Mouse (Mus musculus) urinary bladder, postnatal 4 days (tissue): ENCODE results near the gene Pomgnt2.
A peak's percentile ranks its signal among the peaks of the same experiment; 100 is the strongest.

Source experiments
- DNase-seq, 2 experiments: peaks; one replicate each; pipeline ENCODE4 v3.0.0; 2021 to 2022; ENCODE audit warnings: low spot score in 2 of 2

Gene Pomgnt2

DNA sequence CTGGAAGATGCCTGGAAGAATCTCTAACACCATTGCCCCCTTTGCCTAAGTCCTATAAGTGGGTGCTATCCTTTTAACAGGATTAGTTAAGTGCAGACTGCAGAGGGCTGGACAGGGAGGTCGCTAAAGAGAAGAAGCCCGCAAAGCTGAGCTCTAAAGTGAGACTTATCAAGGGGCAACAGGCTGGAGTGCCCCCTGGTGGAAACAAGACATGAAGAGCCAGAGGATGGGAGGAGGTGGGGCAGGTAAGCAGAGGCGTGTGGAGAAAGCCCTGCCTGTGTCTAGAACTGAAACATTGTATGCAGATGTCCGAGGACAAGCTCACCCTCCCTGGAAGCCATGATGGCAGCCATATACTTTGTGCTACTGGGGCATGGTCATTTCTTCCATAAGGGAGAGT lies 16.7 kb upstream of the Pomgnt2 start:
- no peak for DNase-seq

DNA sequence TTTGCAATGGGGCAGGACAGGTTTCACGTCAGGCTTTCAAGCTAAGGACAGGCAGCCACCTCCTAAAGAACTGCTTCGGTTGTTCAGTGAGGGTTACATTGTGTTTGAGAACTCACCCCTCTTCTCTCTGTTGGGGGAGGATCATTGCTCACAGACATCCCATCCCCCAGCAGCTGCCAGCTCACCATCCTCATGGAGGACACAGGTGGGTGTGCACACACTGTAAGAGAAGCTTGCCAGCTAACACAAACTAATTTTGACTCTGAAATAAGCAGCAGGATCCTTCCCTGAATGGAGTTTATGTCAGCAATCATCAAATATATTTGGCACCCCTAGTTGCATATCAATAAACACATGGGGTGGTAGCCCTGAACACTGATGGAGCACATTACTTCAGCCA lies 15.9 kb upstream of the Pomgnt2 start:
- DNase-seq, result no peak

DNA sequence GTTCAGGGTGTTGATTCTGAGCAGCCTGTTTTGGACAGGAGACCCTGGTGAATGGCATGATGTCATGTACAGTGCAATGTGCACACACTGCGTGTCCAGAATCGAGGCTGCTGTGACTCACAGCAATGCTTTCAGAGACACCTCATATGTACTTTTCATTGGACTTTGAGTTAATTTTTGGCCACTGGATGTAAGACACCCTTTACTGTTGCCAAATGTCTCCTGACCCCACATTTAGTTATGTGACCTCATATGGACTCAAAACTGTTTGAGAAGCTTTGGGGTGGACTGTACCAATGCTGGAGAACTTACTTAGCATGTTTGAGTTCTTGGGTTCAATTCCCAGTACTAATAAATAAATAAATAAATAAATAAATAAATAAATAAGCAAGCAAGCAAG lies 13.8 kb upstream of the Pomgnt2 start:
- DNase-seq, result no peak

DNA sequence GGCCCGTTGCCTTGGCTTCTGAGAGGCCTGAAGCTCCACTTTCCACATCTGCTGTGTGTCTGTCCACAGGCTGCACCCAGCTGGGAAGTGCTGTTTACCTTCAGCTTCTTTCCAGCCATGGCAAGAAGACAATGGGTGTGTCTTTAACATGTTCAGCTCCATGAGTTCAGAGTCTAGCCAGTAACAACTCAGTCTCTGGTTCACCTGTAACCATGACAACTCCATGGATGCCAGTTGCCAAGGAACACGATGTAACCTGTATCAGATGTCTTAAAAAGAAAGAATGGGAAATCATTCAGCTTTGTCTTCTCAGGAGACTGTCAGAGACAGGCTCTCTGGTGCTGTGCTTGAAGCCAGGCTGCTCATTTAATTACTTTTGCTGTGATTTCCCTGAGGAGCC lies 12.0 kb upstream of the Pomgnt2 start:
- DNase-seq, result no peak

DNA sequence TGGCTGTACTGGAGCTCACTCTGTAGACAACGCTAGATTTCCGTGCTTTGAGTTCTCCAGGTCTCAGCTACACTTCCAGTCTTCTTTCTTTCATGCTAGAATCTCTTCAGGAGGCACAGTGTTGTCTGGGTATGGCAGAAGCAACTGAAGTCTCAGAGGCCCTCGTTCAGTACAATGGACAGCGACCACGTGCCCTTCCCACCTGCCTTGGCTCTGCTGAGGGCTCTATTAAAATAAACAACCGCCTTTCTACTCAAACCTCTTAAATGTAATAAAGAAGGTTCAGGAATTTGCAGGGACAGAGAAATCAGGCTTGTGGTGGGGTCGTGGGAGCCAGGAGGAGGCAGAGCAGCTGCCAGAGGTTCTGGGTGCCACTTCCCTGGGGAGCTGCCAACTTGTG lies 9.7 kb upstream of the Pomgnt2 start:
- no peak for DNase-seq

DNA sequence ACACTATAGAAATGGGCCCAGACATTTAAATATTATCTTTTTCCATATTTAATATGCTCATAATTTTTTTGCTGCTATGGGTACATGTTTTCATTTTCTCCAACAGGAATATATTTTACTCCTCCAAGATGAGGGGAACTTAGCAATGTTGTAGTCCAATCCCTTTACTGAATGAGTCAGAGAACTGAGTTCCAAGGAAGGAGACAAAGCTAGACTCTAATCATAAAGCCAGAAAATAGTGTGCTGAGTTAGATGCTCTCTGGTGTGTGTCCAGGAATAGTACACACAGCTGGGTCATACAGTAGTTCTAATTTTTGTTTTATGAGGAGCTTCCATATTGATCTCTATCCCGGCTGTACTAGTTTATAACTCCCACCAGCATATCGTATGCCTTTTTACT lies 9.3 kb upstream of the Pomgnt2 start:
- no peak for DNase-seq

DNA sequence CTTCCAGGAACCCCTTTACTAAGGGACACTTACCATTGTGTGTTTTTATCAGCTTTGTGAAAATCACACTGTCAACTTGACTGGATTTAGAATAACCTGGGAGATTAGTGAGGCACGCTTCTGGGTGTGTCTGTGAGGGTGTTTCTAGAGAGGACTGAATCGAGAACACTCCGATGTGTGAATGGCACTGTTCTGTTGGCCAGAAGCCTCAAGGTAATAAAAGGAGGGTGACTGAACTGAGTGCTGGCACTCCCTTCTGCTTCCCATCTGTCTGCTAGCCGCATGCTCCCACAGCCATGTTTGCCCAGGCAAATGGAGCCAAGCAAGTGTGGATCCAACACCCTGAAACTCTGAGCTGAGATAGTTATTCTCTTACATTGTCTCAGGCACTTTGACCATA lies 1.1 kb upstream of the Pomgnt2 start:
- DNase-seq, result no peak

DNA sequence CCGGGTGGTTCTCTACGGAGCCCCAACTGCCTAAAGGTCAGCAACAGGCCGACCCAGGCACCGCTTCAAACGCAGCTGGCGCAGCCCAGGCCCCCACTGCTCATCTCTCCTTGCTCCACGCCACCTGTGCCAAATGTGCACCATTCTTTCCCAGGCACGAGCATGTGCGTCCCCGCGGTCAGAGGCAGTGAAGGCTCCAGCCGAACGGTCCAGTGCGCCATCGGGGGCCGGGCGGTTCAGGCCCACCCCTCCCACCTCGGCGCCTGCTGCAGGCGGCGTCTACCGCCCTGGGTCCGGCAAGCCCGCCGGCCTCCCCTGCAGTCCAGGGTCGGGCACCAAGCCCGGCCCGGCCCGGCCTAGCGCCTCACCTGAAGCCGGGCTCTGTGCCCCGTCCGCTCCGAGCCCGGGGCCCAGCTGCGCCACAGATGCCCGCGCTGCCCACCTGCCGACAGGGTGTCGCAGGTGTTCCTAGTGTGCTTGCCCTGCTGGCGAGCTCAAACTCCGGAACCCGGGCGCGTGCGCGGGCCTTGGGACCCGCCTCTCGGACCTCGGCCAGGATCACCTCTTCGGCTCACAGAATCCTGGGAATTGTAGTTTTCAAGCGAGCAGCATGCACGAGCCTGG lies 1.3 kb downstream of the Pomgnt2 start:
- DNase-seq, result peak; percentile 68 to 85

DNA sequence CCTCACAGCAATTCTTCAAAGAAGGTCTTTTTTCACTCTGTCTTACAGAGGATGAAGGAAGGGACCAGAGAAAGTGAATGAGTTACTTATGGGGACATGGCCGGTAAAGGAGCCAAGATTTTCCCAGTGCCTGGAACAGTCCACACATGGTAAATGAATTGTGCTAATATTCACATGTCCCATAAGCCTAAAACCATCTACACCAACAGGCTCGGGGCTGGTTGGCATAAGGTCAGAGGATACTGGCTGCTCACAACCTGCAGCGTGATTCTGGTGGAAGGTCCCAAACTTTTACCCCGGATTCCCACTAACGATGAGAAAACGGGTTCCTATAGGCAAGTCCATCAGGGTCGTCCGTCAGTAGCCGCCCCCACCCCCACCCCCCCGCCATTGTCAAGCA lies 1.8 kb downstream of the Pomgnt2 start:
- DNase-seq, result no peak

DNA sequence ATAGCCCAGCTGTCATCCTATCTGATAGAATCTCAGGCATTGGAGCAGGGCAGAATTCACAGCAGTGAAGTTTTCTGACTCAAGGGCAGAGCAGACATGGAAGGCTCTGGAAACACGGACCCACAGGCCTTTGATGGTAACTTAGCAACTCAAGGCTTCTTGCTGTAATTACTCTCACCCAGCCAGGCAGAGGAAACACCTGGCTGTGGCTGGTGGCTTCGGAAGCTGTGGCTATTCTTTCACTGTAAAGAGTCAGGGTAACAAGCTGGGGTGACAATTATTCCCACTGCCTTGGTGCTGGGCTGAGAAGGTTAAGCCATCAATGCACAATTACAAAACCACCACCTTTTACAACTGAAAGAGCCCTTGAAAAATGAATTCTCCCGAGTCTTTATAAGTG lies 3.9 kb downstream of the Pomgnt2 start:
- no peak for DNase-seq

DNA sequence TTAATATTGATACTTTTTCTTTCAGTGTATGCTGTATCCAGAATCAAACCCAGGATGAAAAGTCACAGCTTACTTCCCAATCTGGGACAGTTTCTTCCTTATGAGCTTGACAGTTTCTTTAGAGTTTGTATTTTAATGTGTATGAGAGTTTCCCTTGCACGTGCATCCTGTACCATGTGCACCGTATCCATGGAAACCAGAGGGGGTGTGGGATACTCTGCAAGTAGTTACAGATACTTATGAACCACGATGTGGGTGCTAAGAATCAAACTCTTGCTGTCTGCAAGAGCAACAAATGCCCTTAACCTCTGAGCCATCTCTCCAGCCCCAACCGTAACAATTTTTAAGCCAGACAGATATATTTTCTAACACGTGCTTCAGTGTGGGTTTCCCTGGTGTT lies 5.9 kb downstream of the Pomgnt2 start:
- DNase-seq, result no peak

DNA sequence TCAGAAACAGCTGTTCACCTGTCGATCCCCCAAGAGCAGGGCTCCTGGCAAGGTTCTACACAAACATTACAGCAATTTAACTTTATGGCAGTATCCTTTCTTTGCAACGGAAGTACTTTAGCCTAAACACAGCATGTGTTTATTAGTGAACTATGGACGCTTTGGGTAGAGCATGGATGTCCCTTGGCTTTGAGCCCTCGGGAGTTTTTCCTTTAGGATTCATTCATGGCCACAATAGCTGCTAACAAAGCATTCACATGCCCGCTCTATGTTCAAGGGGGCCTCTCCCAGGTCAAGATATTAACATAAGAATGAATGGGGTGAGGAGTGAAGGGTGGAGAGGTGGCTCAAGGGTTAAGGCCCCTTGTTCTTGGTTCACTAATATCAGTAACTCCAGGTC lies 7.4 kb downstream of the Pomgnt2 start:
- no peak for DNase-seq

DNA sequence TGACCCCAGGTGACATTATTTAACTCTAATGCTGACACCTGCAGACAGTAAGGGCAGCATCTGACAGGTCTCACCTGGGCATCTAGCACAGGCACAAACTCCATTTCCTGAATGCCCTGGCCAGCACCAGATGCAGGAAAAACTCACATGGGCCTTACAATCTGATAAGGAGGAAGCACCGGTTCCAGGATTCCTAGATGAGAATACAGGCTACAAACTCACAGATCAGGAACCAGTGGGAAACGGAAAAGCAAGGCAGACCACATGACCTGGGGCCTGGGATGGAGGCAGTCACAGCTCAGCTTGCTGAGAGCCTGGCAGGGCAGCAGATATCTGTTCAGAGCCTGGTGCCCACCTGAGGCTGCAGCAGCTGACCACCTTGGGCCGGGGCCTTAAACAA lies 8.0 kb downstream of the Pomgnt2 start:
- DNase-seq, result no peak

DNA sequence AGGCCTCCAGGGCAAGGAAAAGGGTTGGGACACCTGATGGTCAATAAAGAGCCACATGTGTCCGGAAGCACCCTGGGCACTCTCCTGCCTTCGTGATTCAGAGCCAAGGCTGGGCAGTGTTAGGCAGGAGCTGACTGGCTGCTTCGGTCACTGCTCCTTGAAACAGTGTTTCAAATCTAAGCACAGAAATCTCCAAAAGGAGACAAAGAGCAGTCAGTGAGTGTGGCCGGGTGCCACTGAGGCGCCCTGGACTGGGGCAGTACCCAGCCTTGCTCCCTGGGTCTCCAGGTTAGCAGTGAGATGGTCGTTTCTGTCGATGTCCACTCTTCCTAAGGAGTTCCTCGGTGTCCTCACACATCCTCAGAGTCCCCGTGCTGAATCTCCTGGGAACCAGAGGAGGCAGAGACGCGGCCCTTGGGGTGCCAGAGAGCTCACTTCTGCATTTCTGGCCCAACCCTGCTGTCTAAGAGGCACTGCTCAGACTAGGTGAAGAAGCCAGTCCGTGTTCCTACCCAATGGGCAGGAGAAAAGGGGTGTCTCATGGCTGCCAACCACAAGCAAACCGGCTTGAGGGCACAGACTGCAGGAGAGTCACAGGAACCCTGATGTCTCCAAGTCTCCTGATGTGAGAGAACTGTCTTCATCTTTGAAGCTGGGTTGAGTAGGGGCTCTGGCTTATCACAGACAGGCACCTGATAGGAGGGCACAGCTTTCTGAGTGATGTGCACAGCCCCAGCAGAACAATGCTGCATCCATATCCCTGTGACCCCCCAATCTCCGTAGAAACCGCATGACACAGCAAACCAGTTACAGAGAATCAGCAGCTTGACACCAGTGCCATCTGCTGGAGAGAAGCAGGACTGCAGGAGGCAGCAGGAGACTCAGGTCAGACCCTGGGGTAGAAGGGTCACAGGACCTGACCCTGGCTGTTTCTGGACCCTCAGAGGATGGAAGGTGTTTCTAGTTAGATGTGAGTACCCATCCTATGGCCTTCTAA lies 12.1 kb downstream of the Pomgnt2 start:
- DNase-seq, result peak; percentile 55 to 77

DNA sequence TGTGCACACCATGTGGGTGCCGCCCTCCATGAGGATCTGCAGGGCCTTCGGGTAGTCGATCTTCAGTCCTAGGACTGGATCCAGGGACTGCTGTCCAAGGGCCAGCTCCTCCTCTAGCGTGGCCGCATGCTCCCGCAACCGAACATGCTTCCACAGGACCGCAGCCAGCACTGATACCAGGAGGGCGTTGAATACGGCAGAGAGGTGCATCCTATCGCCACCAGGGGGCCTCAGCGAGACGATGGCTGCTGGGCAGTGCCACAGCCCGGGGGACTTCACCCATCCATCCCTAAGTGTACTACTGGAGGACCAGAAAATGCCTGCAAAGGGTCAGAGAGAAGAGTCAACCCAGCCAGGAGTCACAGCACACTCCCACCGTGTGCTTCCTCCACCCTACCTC lies 13.4 kb downstream of the Pomgnt2 start:
- DNase-seq, result peak; percentile 70 to 82

DNA sequence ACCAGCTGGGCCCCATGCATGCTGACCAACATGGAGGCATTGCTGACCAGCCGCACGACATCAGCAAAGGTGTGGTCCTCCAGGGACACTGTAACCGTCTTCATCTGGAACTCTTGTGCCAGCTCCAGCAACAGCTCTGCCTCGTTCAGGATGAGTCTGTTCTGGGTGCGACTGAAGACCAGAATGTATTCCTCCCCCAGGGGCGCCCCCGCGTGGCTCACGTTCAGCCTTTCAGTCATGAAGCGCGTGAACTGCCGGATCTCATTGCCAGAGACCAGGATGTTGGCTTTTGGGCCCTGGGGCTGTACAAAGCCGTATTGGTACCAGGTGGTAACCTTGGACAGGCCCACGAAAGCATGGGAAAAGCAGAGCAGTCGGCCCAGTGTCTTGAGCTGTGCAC lies 14.2 kb downstream of the Pomgnt2 start:
- no peak for DNase-seq

DNA sequence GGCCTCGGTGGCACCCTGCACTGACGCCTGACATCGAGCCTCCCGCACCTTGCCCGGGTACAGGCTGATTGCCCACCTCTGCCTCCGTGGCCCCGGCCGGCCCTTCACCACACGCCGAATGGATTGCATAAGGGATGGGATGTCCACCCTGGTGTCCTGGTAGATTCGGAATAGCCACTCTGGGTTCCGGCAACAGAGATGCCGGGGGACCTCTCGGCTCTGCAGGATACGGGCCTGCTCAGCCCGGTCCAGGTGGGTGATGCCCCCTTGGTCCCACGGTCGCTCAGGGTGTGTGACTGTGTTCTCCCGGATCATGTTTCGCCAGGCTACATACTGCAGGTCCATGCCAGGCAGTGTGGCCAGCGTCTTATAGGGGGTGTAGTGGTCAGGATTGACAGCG lies 14.7 kb downstream of the Pomgnt2 start:
- DNase-seq, result no peak

DNA sequence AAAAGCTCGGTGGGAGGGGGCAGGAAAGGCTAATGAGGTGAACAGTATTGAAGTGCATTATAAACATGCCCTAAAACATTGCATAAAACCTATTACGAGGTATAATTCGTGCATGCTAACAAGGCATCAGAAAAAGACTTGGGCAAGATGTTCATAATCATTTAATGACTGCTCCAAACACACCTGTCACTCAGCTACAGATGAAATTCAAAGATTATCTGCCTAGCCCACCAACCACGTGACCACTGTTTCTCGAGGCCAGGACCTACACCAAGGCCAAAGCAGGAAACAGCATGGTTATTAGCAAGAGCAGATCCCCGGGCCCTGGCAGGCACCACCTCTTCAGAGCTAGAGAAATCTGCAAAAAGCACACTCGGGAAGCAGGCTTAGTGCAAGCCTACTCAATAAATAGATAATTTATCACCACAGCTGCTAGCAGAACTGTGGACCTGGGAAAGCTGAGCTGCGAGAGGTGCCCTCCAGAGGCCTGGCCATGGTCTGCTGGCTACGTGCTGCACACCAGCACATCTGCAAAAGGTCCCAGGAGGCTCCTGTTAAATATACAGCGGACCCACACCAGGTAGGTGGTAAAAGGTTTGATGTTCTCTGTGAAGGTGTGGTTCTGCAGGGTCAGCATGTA lies 15.3 kb downstream of the Pomgnt2 start:
- DNase-seq, result no peak

DNA sequence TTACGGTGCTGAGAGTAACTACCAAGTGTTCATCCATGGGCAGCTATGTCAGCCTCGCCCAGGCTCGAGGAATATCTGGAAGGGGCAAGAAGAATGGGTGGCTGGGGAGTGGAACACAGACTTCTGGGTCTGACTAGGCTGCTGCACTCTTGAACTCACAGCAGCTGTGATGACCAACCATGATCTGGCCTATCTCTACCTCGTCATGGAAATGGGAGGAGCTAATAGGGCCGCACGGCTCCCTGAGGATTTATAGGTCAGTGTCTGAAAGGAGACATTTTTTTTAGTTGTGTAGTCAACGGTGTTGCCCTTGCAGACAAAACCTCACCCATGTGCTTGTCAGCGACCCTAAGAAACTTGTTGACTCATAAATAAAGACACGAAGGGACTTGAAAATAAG lies 15.9 kb downstream of the Pomgnt2 start:
- no peak for DNase-seq

DNA sequence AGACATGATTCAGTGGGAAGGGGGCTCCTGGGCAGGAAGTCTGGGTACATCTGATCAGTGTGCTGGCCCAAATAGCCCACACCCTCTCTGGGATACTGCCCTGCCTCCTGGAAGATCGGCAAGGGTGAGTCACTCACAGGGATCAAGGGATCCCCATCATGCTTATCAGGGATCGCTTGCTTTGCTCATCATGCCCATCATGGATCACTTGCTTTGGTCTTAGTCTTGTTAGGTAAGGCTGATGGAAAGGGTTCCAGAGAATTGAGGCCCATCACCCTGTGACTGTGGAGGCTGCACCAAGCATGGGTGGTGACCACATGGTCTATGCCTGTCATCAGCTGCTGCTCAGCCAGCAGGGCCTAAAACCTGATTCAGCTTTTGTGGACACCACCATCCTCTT lies 21.6 kb downstream of the Pomgnt2 start:
- DNase-seq, result no peak

DNA sequence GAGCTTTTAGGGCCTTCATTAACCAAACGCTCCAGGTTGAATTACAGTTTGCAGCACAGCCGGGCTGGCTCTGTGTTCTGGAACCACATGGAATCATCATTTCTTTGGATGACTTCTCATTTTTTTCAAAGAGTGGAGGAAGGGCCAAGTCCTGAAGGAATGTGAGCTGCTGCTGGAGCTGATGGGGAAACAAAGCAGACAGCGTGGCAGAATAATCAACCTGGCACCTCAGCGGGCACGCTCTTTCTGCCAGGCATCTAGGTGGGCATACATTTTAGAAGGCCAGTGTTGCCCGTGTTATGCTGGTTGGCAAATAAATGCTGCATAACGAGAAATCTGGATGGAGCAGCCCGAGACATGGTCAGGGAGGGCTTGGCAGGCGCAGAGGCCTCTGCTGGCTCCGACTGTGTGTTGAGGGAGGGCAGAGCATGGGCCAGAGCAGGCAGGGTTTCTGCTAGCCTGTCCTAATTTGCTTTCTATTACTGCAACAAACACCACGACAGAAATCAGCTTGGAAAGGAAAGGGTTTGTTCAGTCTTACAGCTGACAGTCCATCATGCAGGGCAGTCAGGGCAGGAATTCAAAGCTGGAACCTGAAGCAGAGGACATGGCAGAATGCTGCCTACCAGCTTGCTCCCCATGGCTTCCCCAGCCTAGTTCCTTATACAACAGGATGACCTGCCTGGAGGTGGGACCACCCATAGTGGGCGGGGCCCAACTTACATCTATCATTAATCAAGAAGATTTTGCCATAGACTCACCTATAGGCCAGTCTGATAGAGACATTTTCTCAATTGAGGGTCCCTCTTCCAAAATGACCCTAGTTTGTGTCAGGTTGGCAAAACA lies 22.5 kb downstream of the Pomgnt2 start:
- DNase-seq, result peak in 1 of 2 experiments; percentile 50

DNA sequence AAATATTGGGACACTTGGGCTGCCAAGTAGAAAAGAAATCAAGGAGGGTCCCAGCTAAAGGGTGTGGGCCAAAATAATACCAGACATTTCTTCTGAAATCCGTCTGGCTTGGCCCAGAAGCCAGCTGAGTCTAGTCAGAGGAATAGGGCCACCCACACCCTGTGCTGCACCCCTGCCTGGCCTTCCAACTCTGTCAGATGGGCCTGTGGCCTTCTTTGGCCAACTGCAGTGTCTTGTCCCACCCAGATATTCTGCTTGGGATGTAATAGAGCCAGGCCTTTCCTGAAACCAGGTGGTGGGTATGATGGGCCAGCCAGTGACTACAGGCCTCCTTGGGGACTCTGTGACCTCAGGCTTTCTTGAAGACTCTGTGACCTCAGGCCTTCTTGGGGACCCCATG lies 23.7 kb downstream of the Pomgnt2 start:
- DNase-seq, result peak in 1 of 2 experiments; percentile 49
